Mouse (Mus musculus) lung, adult 18-20 months (tissue): ENCODE results near the gene Pdcd11.
A peak's percentile ranks its signal among the peaks of the same experiment; 100 is the strongest.
"Not testable (repeated sequence)": the region's sequence is repeated elsewhere in the genome, so short reads cannot be mapped to it uniquely, and the experiment has no call there.

ENCODE experiments used
- DNase-seq, 2 experiments: peaks; one replicate each; pipeline ENCODE4 v3.0.0; 2022; ENCODE audit warnings: mixed read lengths in 2 of 2

Gene Pdcd11

DNA sequence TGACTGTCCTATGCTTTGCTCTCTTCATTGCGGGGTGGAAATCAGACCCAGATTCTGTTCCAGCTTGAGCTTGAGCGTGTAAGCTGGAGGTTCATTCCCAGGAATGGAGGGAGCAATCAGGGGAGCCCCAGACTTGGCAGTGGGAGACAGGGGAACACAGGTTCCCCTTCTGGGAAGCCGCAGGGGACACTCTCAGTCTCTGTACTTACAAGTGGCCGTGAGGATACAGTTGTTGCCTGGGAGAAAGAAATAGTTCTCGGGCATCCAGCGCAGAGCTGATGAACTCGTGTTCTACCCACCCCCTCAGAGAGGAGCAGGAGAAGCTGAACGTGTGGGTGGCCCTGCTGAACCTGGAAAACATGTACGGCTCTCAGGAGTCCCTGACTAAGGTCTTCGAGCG is 38.3 kb downstream of the Pdcd11 start:
- no peak for DNase-seq

DNA sequence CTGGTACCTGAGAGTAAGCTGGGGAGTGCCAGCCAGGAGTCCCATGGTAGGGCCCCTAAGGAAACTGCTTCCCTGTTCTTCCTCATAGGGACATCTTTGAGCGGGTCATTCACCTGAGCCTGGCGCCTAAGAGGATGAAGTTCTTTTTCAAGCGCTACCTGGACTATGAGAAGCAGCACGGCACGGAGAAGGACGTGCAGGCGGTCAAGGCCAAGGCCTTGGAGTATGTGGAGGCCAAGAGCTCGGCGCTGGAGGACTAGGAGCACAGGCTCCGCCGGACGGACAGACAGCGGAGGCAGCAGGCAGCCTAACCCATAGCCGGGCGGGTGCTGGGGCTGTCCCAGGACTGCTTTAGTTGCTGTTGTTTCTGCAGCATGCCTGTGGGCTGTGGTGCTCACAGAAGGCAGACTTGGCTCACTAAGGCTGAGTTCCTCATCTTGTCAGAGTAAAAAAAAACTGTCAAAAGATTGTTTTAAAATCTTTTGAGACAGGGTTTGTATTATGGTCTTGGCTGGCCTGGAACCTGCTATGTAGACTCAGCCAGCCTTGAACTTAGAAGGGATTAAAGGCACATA is 40.1 kb downstream of the Pdcd11 start:
- no peak for DNase-seq

DNA sequence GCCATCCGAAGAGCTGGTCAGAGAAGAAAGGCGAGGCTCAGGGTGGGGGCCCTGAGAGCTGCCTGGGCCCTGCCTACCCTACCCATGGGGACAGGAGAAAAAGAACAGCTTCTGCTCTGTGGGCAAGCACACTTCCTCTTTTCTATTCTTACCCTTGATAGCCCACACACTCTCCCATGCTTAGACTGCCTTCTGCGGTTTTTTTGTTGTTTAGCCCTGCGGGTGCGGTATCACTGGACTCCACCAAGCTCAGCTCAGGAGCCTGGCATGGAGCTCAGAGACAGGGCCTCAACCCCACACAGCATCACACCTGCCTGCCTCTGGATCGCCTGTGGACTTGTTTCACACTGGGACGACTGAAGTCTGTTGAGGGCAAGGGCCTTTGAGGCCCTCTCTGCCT is 42.6 kb downstream of the Pdcd11 start:
- peak; percentile 14 to 26 for DNase-seq

DNA sequence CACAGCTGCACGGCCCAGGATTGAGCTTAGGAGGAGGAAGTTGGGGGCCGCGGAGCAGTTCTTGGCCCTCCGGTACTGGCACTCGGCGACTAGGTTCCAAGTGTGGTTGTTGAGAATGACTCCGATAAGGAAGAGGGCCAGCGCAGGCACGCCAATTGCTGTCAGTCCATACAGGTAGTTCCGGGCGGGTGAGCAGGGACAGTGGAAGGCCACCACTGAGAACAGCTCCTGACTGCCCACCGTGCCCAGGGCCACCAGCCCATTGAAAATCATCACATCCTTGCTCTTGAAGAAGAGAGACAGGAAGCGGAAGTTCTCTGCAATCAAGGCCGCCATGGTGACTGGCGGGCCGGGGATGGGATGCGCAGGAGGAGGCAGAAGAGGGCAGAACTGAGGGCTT is 45.0 kb downstream of the Pdcd11 start:
- DNase-seq = no peak

DNA sequence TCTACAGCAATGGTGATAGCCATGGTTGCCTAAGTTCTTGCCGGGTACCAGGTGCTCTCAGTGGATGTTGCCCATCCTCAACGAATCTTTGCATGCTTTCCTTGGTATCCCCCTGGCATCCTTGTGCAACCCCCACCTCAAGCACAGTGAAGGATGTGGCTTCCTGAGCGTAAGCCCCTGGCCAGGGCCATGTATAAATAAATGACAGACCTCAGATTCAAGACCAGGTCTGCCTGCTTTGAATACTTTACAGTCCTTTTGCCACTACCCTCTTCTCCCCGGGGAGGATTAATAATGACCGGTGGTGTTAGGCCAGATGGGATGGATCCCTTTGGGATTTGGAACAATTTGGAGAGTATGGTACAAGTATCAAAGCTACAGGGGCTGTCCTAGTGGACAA is 45.6 kb downstream of the Pdcd11 start:
- no peak for DNase-seq

DNA sequence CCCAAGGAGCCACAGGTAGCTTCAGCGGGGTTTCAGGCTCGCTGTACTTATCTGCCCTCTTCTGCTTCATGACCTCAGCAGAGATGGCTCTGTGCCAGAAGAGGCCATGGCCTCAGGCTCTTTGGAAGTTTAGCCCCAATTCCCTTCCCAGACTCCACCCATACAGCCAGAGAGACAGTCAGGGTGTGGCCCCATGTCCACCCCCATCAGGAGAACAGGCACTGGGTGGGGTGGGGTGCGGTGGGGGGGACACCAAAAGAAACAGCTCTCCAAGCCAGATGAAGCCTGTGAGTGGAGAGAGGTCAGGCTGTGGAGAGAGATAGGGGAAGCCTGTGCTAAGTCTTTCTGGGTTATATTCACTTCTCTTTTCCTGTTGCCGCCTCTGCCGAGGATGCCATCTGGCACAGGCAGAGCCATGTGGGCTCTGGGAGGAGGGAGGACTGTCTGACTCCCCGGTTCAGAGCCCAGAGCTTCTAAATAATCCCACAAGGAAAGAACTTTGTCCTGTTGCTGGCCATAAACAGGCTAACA is 46.5 kb downstream of the Pdcd11 start:
- DNase-seq = peak; percentile 70 to 77

DNA sequence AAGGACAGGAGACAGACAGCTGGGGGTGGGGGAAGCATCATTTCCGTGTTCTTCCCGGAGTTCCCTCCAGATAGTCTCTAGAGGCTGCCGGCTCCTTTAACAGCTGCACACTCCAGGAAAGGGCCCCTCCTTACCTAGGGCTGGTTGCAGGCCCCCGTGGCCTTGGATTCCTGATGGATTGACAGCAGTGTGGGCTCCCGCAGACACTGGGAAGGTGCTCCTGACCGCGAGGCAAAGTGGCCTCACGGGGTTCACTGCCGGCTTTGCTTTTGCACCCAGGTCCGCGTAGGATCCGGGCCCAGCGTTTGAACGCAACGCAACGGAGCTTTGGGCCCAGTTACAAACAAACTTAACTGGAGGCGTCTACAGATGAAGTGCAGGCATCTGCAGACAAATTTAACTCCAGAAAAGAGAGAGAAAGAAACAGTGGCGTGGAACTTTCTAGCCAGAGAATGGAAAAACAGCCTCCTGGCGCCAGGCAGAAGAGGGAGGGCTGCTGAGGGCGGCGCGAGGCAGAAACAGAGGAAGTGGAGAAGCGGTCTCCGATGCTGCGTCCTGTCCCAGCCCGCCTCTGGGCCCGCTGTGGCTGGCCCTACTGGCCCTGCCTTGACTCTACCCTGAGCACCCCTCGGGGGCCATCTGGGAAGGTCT is 47.3 kb downstream of the Pdcd11 start, which contains the start of gene Calhm2:
Gene Calhm2, minus strand, starts transcription at position 524 of the 651 bp plus-strand sequence.
- DNase-seq = peak; percentile 60 to 64

DNA sequence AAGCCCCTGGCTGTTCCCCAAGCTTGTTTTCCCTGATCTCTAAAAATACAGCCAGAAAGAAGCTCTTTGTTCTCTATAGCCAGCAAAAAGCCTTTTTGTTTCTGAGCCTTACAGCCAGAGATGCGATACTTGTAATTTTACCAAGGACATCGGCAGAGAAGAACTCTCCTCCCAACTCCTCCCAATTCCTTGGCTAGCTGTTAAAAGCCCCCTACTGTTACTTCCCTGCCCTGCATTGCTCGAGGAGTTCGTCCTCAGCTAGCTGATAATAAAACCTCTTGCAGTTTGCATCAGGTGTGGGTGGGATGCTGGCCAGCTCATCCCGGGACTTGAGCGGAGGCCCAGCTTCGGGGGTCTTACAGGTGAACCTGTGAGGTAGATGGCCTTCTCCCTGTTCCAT is 49.0 kb downstream of the Pdcd11 start:
- DNase-seq = not testable (repeated sequence)

DNA sequence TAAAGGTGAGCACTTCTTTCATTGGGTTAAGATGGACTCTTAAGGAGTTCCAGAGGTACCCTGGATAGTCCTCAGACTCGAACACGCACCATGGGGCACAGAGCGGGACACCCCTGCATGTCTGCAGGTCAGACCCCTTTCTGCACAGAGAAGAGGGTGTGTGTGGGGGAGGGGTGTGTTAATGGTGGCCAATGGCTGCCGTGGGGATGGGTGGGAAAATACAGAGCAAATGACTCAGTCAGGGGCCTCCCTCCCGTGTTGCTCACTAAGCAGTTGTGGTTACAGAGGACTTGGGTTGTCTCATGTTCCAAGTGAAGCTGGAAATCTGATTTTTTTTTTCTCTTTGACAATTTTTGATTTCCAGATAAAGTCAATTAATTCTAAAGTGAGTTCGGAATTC is 51.9 kb downstream of the Pdcd11 start:
- DNase-seq = no peak

DNA sequence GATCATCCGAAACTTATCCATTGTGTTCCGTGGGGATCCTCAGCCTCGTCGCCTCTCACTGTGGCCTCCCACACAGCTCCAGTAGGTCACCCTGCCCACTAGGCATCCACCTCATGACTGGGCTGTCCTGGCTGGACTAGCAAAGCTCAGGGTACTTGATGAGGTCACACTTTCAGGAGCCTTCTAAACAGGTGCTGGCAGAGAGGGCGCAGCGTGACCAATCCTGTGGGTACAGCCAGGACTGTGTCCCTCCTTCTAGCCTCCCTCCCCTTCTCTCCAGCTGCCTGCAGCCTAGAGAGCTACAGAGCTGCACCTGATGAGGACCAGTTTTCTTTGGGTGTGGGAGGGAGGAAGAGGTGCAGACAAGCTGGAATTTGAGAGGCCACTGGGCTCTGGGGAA is 53.6 kb downstream of the Pdcd11 start, which contains the start of gene Calhm1:
Gene Calhm1, minus strand, starts transcription at position 101 of the 400 bp plus-strand sequence.
- no peak for DNase-seq

DNA sequence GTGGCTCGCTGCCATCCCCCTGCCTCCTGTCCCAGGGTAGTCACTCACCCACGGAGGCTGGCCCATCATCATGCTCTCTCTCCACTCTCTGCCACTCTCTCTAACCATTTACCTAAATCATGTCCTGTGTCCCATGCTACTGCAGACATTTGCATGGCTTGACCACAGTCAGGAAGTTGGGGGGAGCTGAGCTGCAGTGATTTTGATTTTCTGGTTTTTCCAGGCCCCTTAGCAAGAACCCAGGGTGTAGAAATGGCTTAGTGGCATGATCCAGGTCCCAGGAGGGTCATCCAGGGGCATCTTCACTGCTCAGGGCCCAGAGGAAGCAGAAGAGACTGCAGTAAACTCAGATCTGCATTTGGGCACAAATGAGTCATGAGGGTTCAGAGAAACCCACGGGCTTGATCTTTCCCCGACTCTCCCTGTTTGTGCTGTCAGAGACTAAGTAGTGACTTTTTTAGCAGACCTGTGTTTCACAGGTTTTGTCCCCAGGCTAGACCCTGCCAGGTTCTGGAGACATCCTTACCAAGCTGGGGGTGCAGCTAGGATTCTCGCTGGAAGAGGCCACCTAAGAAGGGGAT is 57.8 kb downstream of the Pdcd11 start:
- no peak for DNase-seq

DNA sequence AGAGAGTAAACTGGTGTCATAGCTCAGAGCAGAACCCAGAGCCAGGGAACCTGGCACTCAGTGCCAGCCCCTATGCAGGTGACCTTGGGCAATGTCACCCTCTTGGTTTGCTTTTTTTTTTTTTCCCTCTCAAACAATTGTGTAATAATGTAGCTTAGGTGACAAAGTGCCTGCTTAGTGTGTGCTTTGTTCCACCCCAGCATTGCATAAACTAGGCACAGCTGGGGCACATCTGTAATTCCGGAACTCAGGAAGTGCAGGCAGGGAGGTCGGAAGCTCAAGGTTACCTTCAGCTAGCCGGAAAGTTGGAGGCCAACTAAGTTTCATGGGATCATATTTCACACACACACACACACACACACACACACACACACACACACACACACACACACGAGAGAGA is 59.3 kb downstream of the Pdcd11 start:
- peak in 1 of 2 experiments; percentile 51 for DNase-seq

DNA sequence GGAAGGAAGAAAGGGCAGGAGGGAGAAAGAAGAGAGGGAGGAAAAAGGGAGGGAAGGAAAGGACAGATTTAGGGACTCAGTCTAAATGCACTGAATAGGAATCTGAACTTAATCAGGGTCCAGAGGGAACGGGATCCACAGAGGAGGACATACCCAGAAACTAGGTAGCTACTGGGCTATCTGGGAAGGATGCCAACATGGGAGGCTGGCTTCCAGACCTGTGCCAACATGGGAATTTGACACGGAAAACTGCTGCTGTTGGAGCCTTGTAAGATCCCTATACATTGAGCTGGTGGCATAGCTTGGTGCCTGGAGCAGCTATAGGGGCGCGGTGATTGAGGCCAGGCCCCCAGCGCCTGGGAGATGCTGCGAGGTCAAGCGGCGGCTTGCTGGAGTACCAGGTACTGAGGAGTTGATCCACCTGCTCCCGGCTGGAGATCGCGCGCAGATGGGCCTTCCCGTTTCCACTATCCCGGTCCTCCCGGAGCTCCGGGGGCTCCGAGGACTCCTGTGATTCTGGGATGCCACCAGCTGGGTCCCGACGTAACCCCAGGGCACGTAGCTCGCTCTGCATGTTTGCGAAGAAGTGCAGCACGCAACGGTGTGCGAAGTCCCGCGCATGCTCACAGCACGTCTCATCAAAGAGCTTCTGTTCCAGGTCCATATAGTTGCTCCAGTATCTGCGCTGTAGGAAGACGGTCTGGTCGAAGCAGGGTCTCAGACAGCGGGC is 60.9 kb downstream of the Pdcd11 start:
- no peak for DNase-seq

DNA sequence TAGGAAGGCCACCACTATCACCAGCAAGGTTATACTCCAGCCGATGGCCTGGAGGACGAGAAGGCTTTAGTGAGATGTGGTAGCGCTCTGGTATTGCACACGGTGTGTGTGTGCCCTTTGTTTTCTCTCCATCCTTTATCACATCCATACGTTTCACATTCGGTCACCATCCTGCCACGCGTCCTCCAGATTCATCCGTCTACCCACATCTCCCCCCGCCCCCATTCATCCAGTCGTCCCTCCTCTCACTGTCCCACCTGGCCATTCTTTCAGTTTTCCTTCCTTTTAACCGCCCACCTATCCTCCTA is 61.4 kb downstream of the Pdcd11 start:
- no peak for DNase-seq

DNA sequence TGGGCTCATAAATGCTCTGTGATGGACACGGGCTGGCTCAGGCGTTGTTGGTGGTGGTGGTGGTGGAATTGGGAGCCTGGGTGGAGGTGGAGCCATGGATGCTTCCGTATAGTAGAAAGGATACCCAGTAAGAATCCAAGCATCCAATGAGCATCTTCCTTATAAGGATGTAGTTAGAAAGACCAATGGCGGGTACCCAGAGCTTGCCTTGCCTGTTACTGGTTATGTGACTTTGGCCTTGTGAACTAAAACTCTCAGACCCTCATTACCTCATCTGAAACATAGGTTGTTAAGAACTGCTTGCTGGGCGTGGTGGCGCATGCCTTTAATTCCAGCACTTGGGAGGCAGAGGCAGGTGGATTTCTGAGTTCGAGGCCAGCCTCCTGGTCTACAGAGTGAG is 63.2 kb downstream of the Pdcd11 start:
- no peak for DNase-seq

DNA sequence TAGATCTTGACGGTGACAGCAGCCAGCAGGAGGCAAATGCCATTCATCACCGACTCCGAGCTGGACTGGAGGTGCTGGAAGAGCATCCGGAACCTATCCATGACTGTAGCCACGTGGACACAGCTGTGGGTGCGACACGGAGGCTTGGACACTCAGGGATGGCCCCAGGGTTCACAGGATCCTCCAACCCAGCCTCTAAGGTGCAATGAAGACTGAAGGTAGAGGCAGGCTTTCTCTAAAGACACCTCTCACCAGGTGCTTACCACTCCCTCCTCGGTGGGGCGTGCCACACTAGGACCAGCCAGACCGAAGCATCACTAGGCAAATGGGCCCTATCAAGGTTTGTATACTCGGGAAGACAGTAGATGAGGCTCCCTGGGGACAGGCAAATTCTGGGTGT is 67.1 kb downstream of the Pdcd11 start, which contains the start of gene Calhm3:
Gene Calhm3, minus strand, starts transcription at position 101 of the 400 bp plus-strand sequence.
- DNase-seq = no peak

DNA sequence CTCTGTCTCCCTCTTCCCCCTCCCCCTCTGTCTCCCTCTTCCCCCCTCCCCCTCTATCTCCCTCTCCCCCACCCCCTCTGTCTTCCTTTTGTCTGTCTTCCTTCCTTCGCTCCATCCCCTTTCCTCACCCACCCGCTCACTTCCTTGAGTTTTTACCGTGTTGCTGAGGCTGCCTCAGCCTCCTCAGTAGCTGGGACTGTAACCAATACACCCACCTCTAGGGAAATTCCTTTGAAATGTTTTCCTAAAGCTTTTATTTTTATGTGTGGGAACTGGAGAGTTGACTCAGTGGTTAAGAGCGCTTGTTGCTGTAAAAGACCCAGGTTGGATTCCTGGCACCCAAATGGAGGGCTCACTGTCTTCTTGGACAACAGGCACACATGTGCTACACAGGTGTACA is 71.1 kb downstream of the Pdcd11 start:
- no peak for DNase-seq

DNA sequence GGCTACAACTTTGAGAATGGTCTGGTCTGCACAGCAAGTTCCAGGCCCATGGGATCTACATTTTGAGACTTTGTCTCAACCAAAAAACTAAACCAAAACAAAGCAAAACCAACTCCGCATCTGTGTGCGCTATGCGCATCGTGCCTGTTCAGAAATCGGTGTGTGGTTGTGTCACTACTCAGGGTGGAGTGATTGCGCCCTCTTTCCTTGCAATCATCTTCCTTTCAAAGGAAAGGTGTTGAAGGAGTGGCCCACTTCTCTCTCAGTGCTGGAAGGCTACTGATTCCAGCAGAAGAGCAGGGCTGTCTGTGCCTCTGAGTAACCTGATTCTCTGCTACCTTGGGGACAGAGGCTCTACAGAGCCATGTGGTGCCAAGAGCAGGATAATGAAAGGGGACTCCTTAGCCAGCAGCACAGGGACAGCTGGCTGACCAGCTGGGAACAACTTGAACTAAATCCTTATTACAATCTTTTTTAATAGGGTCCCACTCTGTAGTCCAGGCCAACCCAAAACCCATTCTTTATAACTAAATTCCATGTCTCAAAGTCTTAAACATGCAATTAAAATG is 72.7 kb downstream of the Pdcd11 start:
- DNase-seq = no peak

DNA sequence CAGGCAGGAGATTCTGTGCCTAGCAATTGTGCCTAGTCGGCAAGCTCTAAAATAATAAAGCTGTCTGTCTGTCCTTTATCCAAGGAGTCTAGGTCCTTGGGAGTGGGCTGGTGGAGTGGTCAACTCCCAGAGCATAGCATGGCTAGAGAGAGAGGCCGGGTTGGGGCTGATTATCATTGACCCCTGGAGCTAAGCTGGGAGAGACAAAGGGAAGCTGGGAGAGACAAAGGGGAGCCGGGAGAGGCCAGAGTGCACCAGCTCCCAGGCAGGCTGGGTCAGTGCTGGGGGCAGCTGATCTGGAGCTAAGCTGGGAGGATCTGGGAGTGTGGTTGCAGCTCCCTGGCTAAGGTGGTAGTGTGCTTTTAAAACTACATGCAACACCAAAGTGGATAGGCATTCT is 76.2 kb downstream of the Pdcd11 start:
- no peak for DNase-seq

DNA sequence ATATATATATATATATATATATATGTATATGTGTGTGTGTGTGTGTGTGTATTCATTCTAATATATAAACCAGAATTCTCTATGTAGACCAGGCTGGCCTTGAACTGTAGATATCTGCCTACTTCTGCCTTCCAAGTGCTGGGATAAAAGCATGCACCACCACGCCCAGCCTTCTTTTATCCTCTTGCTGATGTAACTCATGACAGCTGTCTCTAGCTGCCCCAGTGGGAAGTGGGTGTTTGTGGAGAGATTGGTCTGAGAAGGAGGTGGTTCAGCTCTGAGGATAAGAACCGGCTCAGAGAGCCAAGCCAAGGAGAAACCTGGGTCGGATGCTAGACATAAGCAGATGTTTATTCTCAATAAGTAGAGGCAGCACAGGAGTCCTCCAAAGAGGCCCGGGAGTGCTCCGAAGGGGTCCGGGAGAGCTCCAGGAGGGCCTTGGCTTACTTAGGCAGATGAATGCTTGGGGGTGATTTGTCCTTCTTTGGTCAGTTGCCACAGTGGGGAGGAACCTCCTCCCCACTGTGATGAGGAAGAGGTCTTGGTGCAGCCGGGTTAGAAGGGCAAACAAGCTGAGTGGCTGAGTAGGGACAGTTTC is 77.1 kb downstream of the Pdcd11 start:
- no peak for DNase-seq

DNA sequence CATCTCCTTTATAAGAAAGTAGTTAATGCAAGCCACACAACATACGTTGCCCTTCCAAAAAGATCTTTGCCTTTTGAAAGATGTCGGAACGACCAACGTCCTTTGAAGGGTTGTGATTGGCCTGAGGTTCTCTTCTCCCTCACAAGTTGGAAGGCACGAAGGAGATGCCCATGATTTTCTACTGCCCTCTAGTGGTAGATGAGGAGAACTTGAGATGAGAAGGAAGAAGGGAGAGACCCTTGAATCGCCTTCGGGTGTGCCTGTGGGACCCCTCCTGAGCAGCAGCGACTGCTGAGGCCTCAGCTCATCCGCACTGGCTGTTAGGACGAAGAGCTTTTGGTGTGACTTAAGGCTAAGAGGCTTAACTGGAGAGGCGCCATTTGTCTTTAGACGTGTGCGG is 77.7 kb downstream of the Pdcd11 start:
- peak in 1 of 2 experiments; percentile 28 for DNase-seq

DNA sequence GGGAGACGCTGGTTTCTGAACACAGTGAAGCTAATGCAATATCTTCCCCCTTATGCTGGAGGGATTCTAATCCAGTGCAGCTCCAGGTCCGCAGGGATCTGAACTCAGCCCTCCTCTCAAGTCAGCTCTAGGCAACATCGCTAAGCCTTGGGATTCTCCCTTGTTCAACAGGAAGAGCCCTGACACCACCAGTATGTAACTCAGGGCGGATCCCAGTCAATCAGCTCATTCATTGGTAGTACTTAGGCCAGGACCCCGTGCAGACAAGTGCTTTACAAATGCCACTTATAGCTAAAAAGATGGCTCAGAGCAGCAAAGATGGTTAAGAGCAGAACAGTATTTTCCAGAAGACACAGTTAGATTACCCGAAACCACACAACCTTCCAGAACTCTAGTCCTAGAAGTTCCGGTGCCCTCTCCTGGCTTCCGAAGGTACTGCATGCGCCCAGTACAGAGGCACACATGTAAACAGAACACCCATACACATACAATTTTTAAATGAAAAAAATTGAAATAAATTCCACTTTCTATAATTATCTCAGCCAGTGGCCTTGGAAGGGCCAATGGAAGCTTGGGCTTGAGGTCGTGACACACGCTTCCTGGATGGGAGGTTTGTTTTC is 78.3 kb downstream of the Pdcd11 start:
- DNase-seq = peak; percentile 79
